Mouse (Mus musculus): ENCODE measurements around the gene Mvk.

DNA sequence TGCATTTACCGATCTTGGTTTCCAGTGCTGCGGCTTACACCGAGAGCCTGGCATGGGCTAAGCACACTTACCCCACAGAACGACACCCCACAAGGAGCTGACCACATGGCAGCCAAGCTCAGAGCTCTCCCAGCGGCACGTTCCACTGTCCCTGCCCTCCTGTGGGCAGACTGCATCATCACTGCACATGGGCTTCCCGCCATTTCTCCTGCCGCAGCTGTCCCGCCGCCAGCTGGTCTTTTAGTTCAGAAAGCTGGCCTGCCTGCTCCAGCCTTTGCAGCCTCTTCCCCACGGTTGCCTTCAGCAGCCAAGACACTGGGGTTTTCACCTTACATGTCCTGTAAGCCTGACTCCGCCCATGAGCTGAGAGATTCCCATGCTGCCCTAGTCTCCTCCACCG, 33.6 kb upstream of the Mvk start:
- TF ChIP-seq CTCF (IDR thresholded peaks at IDR 0.05; ENCODE audit: extremely low read depth, insufficient read depth, insufficient read length, insufficient replicate concordance) (no peak), POLR2A (IDR thresholded peaks at IDR 0.05; ENCODE audit: low read depth, low read length) (no peak)
